Mouse (Mus musculus): Measurements from ENCODE around the gene Nxpe3. TPM values are rescaled to one million over a fixed set of nuclear protein-coding genes. Genes with fewer than 3 reads are reported as not detected.

The Nxpe3 gene
- polyA plus RNA-seq, 1 experiment = 1.1 TPM

DNA sequence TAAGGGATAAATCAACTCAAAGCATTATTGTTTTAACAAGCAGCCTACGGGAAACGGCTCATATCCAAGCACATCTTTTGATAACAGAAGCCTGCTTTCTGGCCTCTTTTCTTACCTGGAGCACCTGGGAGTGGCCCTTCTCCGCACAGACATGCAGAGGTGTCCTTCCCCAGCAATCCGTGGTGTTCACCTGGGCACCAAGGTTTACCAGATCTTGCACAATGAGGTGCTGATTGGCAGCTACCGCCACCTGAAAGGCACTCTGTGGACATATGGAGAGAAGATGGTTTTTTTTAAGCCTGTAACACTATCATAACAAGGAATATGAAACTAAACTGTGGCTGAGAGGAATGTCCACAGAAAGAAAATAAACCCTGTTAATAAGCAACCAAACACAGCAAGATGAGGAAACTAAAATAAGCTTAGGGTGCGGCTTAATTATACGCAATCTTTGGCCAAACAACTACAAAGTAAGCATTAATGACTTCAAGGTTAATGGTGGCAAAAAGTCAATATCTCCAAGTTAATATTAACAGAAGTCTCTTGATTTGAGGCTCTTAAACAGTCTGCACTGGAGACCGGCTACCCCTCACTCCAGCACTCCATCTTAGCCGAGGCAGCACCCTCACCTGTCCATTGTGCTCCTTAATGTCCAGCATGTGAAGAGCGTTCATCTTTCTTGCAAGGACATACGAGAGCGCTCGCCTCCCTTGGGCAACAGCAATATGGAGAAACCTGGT, 78.7 kb downstream of the Nxpe3 start:
- Histone ChIP-seq H3K4me1 (ENCODE audit: control insufficient read depth, insufficient read depth, low read length) (no peaks in the 10 kb centered on the region), H3K4me3 (ENCODE audit: insufficient read depth, low read length) (no peak overlapping the region), H3K27ac (ENCODE audit: insufficient read depth, low read length) (no peak overlapping the region)
- TF ChIP-seq POLR2A (IDR thresholded peaks at IDR 0.05; ENCODE audit: low read depth, low read length) (no peak), CTCF (IDR thresholded peaks at IDR 0.05; ENCODE audit: borderline replicate concordance, insufficient read depth, low read length) (no peak)

DNA sequence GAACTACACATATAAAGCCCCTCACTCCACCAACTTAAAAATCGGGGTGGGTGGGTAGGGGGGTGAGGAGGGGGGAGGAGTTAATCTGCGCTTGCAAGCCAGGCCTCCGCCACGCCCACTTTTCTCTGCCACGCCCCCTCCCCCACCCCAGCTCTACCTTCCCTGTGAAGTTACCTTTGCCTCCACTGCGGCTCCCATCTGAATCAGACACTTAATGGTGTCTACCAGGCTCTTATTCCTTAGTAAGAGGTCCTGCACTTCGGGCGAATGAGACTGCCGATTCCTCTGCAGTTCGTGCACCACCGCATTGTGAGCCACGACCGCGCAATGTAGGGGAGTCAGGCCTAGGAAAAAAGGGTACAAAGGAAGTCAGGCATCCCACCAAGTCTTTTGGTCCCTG, 79.6 kb downstream of the Nxpe3 start:
- Histone ChIP-seq H3K27ac (ENCODE audit: insufficient read depth, low read length) (no peak overlapping the region; the same call in 1 of the 2 replicates), H3K4me1 (ENCODE audit: control insufficient read depth, insufficient read depth, low read length) (no peaks in the 10 kb centered on the region), H3K4me3 (ENCODE audit: insufficient read depth, low read length) (no peak overlapping the region)
- TF ChIP-seq POLR2A (IDR thresholded peaks at IDR 0.05; ENCODE audit: low read depth, low read length) = no peak
- TF ChIP-seq CTCF (IDR thresholded peaks at IDR 0.05; ENCODE audit: borderline replicate concordance, insufficient read depth, low read length) = no peak

DNA sequence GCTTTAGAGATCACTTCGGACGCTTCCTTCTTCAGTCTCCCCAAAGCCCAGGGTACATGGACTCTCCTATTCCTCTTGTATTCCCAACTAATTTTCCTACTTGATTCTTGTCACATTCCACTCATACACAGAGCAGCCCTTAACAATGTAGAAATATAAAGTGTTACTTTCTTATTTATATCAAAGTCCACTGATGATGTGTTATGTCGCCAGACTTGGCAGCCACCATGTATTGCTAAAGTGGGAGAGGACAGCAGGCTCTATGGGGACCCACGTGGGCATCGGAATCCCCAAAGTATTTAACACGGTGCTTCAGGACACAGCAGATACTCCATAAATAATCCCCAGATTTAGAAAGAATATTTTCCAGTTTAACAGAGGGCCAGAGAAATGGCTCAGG, 80.4 kb downstream of the Nxpe3 start:
- Histone ChIP-seq H3K4me3 (ENCODE audit: insufficient read depth, low read length) (no peak overlapping the region), H3K4me1 (ENCODE audit: control insufficient read depth, insufficient read depth, low read length) (no peaks in the 10 kb centered on the region), H3K27ac (ENCODE audit: insufficient read depth, low read length) (no peak overlapping the region)
- no peak for TF ChIP-seq POLR2A (IDR thresholded peaks at IDR 0.05; ENCODE audit: low read depth, low read length)
- TF ChIP-seq CTCF (IDR thresholded peaks at IDR 0.05; ENCODE audit: borderline replicate concordance, insufficient read depth, low read length) = no peak

DNA sequence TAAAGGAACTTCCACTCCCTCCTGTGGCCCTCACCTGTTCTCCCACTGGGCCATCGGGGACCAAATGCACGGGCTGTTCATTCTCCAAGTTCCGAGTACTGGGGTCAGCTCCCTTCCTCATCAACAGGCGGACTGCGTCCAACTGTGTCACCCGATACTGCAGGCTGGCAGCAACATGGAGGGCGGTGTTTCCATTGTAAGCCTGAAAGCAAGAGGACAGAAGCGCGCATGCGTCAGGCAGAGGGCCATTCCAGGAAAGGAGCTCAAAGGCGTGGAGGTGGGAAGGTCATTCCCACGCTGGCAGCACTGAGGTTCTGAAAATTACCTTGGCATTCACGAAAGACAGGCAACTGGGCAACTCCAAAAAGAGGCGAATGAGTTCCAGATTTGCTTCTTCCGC, 81.2 kb downstream of the Nxpe3 start:
- Histone ChIP-seq H3K4me3 (ENCODE audit: insufficient read depth, low read length) (no peak overlapping the region), H3K4me1 (ENCODE audit: control insufficient read depth, insufficient read depth, low read length) (no peaks in the 10 kb centered on the region), H3K27ac (ENCODE audit: insufficient read depth, low read length) (no peak overlapping the region)
- TF ChIP-seq CTCF (IDR thresholded peaks at IDR 0.05; ENCODE audit: borderline replicate concordance, insufficient read depth, low read length) (no peak), POLR2A (IDR thresholded peaks at IDR 0.05; ENCODE audit: low read depth, low read length) (no peak)

DNA sequence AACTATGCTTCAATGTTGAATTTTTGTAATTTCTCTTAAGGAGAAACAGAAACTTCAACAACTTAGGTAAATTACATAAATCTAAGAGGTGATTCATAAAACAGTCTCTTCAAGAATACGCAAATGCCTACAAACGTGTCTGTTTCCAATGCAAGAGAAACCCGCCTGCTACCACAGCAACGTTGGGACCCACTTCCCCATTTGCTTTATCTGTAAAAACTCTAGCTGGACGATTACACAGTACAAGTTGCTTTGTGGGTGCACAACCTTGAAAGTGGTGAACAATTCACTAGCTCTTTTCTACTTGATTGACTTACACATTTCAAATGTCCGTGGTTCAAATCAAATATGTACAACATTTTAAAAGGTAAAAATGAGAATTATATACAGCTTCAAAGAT, 83.3 kb downstream of the Nxpe3 start:
- H3K4me1 ChIP-seq (ENCODE audit: control insufficient read depth, insufficient read depth, low read length) = no peaks in the 10 kb centered on the region; the same call in 1 of the 2 replicates
- TF ChIP-seq POLR2A (IDR thresholded peaks at IDR 0.05; ENCODE audit: low read depth, low read length) (no peak), CTCF (IDR thresholded peaks at IDR 0.05; ENCODE audit: borderline replicate concordance, insufficient read depth, low read length) (no peak)
- no peak overlapping the region for H3K27ac ChIP-seq (ENCODE audit: insufficient read depth, low read length)
- no peak overlapping the region for H3K4me3 ChIP-seq (ENCODE audit: insufficient read depth, low read length)

DNA sequence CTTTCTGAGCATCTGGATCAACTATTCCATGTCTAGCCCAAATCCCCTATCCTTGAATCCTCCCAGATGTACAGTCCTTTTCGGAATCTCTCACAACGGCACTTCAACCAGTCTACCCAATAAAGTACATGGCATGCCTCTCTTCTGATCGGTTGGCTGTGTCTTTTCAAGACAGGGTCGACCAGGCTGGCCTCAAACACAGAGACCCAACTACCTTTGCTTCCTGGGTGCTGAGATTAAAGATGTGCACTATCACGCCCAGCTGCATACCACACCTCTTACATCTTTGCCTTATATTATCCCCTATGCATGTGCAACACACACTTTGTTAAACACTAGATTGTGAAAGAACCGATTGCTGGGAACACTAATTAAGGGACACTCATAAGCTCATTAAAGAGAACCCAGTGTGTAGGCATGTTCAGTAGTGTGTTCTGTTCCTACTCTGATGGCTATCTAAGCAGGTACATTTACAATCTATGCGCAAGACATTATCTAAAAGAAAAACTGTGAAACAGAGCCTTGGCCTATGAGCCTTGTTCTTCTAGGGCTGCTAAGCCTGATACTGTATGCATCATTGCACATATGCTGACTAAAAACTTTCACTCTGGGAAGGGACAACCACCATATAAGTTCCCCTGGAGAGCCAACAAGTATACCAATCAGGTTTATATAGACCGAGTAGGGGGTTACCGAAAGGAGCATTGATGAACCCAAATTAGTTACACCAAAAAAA, 85.1 kb downstream of the Nxpe3 start:
- no peak for TF ChIP-seq CTCF (IDR thresholded peaks at IDR 0.05; ENCODE audit: borderline replicate concordance, insufficient read depth, low read length)
- TF ChIP-seq POLR2A (IDR thresholded peaks at IDR 0.05; ENCODE audit: low read depth, low read length) = 0 out of 2 replicates have a peak, but pooled peaks have one; percentile 9
- peak overlapping the region; percentile 32; the same call in 1 of the 2 replicates for H3K27ac ChIP-seq (ENCODE audit: insufficient read depth, low read length)
- H3K4me1 ChIP-seq (ENCODE audit: control insufficient read depth, insufficient read depth, low read length) = no peaks in the 10 kb centered on the region; the same call in 1 of the 2 replicates
- H3K4me3 ChIP-seq (ENCODE audit: insufficient read depth, low read length) = no peak overlapping the region

DNA sequence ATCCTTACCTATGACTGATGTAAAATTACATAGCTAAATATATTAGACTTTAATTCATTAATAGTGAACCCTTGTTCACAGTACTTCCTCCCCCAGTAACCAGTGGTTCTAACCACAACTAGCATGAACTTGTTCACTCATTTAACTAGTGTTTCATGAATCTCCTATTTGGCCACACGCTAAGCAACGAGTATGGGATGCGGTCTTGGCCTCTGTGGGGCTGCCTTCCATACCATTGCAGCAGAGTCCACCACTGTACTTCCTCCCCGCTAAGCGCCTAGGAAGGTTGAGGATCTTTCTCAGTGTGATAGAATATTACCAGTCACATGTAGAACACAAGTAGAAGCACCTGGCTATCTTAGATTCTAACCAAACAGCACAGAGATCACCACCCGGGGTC, 85.7 kb downstream of the Nxpe3 start:
- H3K4me3 ChIP-seq (ENCODE audit: insufficient read depth, low read length) = no peak overlapping the region
- no peak overlapping the region for H3K27ac ChIP-seq (ENCODE audit: insufficient read depth, low read length)
- TF ChIP-seq POLR2A (IDR thresholded peaks at IDR 0.05; ENCODE audit: low read depth, low read length) = peak; percentile 10; the same call in 1 of the 2 replicates
- no peak for TF ChIP-seq CTCF (IDR thresholded peaks at IDR 0.05; ENCODE audit: borderline replicate concordance, insufficient read depth, low read length)
- H3K4me1 ChIP-seq (ENCODE audit: control insufficient read depth, insufficient read depth, low read length) = no peaks in the 10 kb centered on the region; the same call in 1 of the 2 replicates

DNA sequence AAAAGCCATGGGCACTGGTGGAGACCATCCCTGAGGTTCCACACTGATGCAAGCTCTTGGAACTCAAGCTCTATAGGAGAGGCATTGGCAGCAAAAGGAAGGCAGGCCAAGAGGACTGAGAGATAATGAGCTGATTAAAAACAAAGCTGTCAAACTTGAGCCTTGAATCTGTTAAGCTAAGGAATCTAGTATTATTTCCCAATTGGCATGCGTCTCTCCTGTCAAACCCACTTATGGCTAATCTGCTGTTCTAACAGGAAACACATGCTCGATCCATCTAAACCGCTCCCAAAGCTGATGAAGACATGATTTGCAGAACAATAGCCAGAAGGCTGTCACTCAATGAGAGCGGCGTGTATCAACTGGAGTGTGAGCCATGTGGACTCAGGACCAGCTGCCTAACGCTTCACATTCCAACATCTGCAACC, 87.6 kb downstream of the Nxpe3 start:
- Histone ChIP-seq H3K4me1 (ENCODE audit: control insufficient read depth, insufficient read depth, low read length) (no peaks in the 10 kb centered on the region; the same call in 1 of the 2 replicates), H3K4me3 (ENCODE audit: insufficient read depth, low read length) (no peak overlapping the region), H3K27ac (ENCODE audit: insufficient read depth, low read length) (no peak overlapping the region)
- TF ChIP-seq CTCF (IDR thresholded peaks at IDR 0.05; ENCODE audit: borderline replicate concordance, insufficient read depth, low read length) (no peak), POLR2A (IDR thresholded peaks at IDR 0.05; ENCODE audit: low read depth, low read length) (no peak)

DNA sequence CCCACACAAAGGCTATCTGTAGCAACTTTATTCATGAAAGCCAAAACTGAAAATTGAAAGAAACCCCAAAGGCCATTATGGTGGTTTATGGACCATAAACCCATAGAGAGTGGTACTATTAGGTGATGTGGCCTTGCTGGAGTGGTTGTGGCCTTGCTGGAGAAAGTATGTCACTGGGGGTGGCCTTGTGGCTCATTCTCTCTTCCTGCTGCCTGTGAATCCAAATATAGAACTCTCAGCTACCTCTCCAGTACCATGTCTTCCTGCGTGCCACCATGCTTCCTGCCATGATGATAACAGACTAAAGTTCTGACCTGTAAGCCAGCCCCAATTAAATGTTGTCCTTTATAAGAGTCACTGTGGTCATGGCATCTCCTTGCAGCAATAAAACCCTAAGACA, 90.3 kb downstream of the Nxpe3 start:
- TF ChIP-seq CTCF (IDR thresholded peaks at IDR 0.05; ENCODE audit: borderline replicate concordance, insufficient read depth, low read length) (no peak), POLR2A (IDR thresholded peaks at IDR 0.05; ENCODE audit: low read depth, low read length) (no peak)
- no peak overlapping the region for H3K27ac ChIP-seq (ENCODE audit: insufficient read depth, low read length)

DNA sequence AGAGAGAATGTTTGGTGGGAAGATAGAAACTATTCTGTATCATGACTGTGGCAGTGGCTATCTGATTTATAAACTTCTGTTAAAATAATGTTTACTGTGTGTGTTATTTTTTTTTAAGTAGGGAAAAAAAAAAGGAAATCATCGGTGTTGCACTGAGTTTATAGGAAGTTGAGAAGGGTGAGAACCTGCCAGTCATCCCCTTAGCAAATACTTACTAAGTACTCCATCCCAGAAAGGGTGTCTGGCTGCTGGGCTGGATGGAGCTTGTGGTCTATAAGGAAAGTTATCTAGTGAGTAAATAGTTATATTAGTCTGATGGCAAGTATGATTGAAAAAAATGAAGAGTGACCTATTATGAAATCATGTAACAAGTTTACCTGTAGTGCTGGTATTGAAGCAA, 93.5 kb downstream of the Nxpe3 start:
- TF ChIP-seq POLR2A (IDR thresholded peaks at IDR 0.05; ENCODE audit: low read depth, low read length) = no peak
- TF ChIP-seq CTCF (IDR thresholded peaks at IDR 0.05; ENCODE audit: borderline replicate concordance, insufficient read depth, low read length) = no peak
- Histone ChIP-seq H3K27ac (ENCODE audit: insufficient read depth, low read length) (no peak overlapping the region), H3K4me1 (ENCODE audit: control insufficient read depth, insufficient read depth, low read length) (no peaks in the 10 kb centered on the region), H3K4me3 (ENCODE audit: insufficient read depth, low read length) (no peak overlapping the region)

More for the DNA sequence above, 90.3 kb downstream of the Nxpe3 start:
- Histone ChIP-seq H3K4me1 (ENCODE audit: control insufficient read depth, insufficient read depth, low read length) (no peaks in the 10 kb centered on the region; the same call in 1 of the 2 replicates), H3K4me3 (ENCODE audit: insufficient read depth, low read length) (no peak overlapping the region)
